Mouse (Mus musculus) midbrain, embryonic 14.5 days (tissue): ENCODE measurements at regions not wholly inside any gene's neighbourhood (a gene's known extent, or its start where the extent isn't known, plus 50 kb on each side); places are given as distances from the start of the nearest gene placed in this dataset.

ENCODE experiments used
- ATAC-seq: fragments of 200-750 bp; cut with Nextera tagmentation; 2 replicates; pipeline ENCODE4 v1.8.0; 2017; ENCODE audit warnings: moderate number of reproducible peaks, moderate library complexity; ENCODE audit not compliant: low FRiP score, low TSS enrichment
- DNase-seq: peaks from one replicate; pipeline ENCODE4 v3.0.0-alpha.2; 2015
- H3K27ac ChIP-seq: fragments of 300-500 bp; sonication (generic); replicated peaks from 2 replicates; pipeline ENCODE4 v1.5.1; 2014; ENCODE audit warnings: mild to moderate bottlenecking, low read depth, low read length, moderate library complexity
- H3K27me3 ChIP-seq: fragments of 300-500 bp; sonication (generic); 2 replicates; pipeline ENCODE4 v1.6.1; 2014; ENCODE audit warnings: low read length, control low read depth, mixed read lengths; ENCODE audit not compliant: control insufficient read depth, insufficient read depth
- H3K36me3 ChIP-seq: fragments of 300-500 bp; sonication (generic); 2 replicates; pipeline ENCODE4 v1.6.1; 2014; ENCODE audit warnings: low read length, control low read depth; ENCODE audit not compliant: control insufficient read depth, insufficient read depth
- H3K4me1 ChIP-seq: fragments of 300-500 bp; sonication (generic); 2 replicates; pipeline ENCODE4 v1.6.1; 2014; ENCODE audit warnings: mild to moderate bottlenecking, antibody characterized with exemption, low read length, control low read depth; ENCODE audit not compliant: control insufficient read depth, insufficient read depth
- H3K4me2 ChIP-seq: fragments of 300-500 bp; sonication (generic); 2 replicates; pipeline ENCODE4 v1.6.1; 2014; ENCODE audit warnings: mild to moderate bottlenecking, low read length, moderate library complexity
- H3K4me3 ChIP-seq: fragments of 300-500 bp; sonication (generic); replicated peaks from 2 replicates; pipeline ENCODE4 v1.5.1; 2014; ENCODE audit warnings: low read depth, low read length
- H3K9ac ChIP-seq: fragments of 300-500 bp; sonication (generic); replicated peaks from 2 replicates; pipeline ENCODE4 v1.6.1; 2014; ENCODE audit warnings: mild to moderate bottlenecking, low read length, moderate library complexity
- H3K9me3 ChIP-seq: fragments of 300-500 bp; sonication (generic); 2 replicates; pipeline ENCODE4 v1.6.1; 2016; ENCODE audit warnings: low read length, control low read depth, mixed read lengths; ENCODE audit not compliant: control insufficient read depth
- WGBS: fragments of 180-500 bp; shearing (Covaris S2); extraction: QIAGEN DNeasy Blood & Tissue Kit; methylation state at CpG from one replicate; pipeline ENCODE4 v1.1.7; 2014; 5-methylcytosine and 5-hydroxymethylcytosine counted together

DNA sequence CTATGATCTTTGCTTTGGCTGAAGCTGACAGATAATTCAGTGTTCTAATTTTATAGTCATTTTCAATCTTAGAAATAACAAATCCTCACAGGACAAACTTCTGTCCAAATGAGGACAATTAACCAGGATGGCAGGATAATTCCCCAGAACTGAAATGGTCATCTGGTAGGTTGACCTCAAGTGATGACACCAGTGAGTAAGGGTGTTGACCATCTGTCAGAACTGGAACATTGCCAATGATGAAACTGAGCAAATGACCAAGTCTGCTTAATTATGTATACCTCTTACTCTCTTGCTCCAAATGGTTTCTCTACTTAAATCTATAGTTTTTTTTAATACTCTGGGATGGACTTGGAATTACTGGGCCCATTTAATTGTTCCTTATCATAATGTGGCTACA is 1336.9 kb upstream of the Tenm3 start:
- Histone ChIP-seq H3K9me3 (no peaks in the 10 kb centered on the region), H3K4me2 (no peak overlapping the region), H3K36me3 (no peaks in the 10 kb centered on the region), H3K4me1 (no peaks in the 10 kb centered on the region), H3K9ac (no peak overlapping the region), H3K4me3 (no peak overlapping the region), H3K27me3 (no peaks in the 10 kb centered on the region), H3K27ac (no peak overlapping the region)
- DNase-seq (no peak), ATAC-seq (no peak)

DNA sequence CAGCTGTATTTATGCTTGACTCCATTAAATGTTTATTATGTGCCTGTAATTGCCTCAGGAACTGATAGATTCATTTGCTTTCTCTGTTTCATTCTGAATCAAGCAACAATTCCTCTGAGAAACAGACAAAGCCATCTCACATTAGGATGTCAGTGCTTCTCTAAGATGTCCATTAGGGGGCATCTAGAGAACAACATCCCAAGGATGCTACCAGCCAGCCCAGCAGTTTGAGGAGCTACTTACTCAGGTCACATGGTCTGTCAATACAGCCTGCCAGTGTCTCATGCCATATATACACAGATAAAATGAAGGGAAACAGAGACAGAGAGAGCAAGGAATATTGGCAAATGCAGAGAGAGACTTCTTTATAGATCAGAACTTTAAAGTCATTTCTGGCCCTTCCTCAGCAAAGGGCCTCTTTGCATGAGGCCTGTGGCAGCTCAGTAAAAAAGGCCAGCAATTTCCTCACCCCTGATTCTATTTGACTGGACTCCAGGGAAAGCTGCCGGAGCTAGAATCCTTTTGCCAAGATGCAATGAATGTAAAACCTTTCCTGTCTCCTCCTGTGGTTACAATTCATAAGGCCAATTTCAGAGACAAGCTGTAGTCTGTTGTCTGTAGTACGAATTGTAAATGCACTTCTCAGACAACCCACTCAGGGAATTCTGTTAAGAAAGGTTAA is 1321.2 kb upstream of the Tenm3 start:
- peak; percentile 50 for DNase-seq
- Histone ChIP-seq H3K36me3 (no peaks in the 10 kb centered on the region), H3K4me3 (no peak overlapping the region), H3K4me2 (no peak overlapping the region), H3K9ac (no peak overlapping the region), H3K27me3 (no peaks in the 10 kb centered on the region), H3K4me1 (no peaks in the 10 kb centered on the region), H3K9me3 (no peaks in the 10 kb centered on the region), H3K27ac (no peak overlapping the region)
- 48% methylated on average over 2 of the region's 2 CpGs for WGBS
- ATAC-seq: no peak

DNA sequence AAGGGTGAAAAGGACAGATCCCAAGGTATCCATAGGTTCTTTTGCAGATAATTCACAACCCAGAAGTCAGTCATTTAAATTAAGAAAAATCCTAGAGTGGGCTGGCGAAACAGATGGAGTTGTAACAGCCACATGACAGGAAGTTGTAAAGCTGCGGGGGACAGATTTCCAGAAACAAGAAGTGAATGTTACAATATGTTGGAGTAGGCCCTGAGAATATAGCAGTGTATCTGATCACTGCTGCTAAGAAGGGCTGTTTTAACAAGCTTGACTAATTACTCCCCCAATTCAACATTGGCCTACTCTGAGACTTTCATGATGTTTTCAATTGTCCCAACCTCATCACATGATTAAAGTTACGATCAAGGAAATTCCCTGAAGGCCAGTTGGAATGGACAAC is 1317.3 kb upstream of the Tenm3 start:
- H3K27ac ChIP-seq: no peak overlapping the region
- no peak overlapping the region for H3K4me3 ChIP-seq
- no peaks in the 10 kb centered on the region for H3K27me3 ChIP-seq
- H3K36me3 ChIP-seq: no peaks in the 10 kb centered on the region
- no peak overlapping the region for H3K9ac ChIP-seq
- no peak overlapping the region for H3K4me2 ChIP-seq
- no peak for ATAC-seq
- 85% methylated on average over 3 of the region's 3 CpGs for WGBS
- H3K4me1 ChIP-seq: no peaks in the 10 kb centered on the region
- DNase-seq: no peak
- H3K9me3 ChIP-seq: no peaks in the 10 kb centered on the region

DNA sequence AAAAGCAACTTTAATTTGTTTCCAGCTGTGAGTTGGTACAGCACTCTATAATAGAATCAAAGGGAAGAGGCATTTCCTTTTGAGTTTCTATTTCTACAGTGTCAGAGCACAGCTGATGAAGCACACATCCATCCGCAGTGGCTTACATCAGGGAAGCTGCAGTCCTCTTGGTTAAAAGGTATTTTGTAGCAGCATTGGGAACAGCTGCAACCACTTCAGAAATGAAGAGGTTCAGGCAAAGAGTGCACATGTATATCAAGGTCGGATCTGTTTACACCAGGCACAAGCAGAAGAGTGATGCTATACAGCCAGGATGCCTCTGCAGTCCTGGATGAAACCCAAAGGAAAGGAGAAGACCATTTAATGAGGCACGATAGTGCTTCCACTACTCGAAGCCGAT is 1316.6 kb upstream of the Tenm3 start:
- DNase-seq (peak; percentile 26), ATAC-seq (no peak)
- H3K27ac ChIP-seq: no peak overlapping the region
- no peaks in the 10 kb centered on the region for H3K27me3 ChIP-seq
- H3K36me3 ChIP-seq: no peaks in the 10 kb centered on the region
- no peak overlapping the region for H3K9ac ChIP-seq
- no peaks in the 10 kb centered on the region for H3K9me3 ChIP-seq
- no peaks in the 10 kb centered on the region for H3K4me1 ChIP-seq
- H3K4me3 ChIP-seq: no peak overlapping the region
- 70% methylated on average over 5 of the region's 5 CpGs for WGBS
- H3K4me2 ChIP-seq: no peak overlapping the region

DNA sequence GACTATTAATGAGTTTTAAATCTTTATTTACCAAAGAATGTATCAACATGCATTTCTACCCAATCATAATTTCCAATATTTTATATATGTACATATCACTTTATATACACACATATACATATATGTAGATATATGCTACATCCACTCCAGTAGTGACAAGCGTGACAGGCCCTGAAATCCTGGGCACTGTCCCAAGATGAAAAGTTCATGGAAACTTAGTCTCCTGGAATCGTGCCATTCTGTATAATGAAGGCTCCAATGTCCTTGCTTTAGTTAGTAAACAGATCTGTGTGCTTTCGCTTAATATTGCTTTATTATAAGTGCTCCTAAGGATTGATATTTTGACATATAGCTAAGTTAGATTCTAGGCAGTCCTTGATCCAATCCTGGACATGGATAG is 1296.1 kb upstream of the Tenm3 start:
- H3K9me3 ChIP-seq: no peaks in the 10 kb centered on the region
- H3K27ac ChIP-seq: no peak overlapping the region
- WGBS: 88% methylated on average over 3 of the region's 3 CpGs
- no peak overlapping the region for H3K9ac ChIP-seq
- H3K36me3 ChIP-seq: no peaks in the 10 kb centered on the region
- H3K27me3 ChIP-seq: no peaks in the 10 kb centered on the region
- DNase-seq: no peak
- no peak overlapping the region for H3K4me3 ChIP-seq
- no peak for ATAC-seq
- no peaks in the 10 kb centered on the region for H3K4me1 ChIP-seq
- H3K4me2 ChIP-seq: no peak overlapping the region

DNA sequence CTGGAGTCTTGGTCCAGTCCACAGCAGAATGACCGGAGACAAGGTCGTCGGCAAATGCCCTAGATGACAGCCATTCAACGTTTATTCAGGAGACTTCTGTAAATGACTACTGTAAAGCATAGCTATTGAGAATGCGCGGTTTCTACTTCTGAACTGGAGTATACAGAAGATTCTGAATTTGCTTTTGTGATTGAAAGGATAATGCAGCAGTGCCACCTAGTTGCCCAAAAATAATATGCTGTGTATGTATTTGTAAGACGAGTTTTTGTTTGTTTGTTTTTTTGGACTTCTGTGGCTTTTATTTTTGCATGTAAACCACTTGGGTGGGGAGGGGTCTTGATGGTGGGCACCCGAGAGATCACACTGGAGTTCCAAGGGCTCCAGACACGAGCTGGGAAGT is 1276.3 kb upstream of the Tenm3 start:
- Histone ChIP-seq H3K36me3 (no peaks in the 10 kb centered on the region), H3K9me3 (no peaks in the 10 kb centered on the region), H3K27me3 (no peaks in the 10 kb centered on the region), H3K27ac (no peak overlapping the region), H3K4me2 (no peak overlapping the region), H3K4me3 (no peak overlapping the region), H3K9ac (no peak overlapping the region), H3K4me1 (no peaks in the 10 kb centered on the region)
- DNase-seq: peak; percentile 62
- no peak for ATAC-seq
- 86% methylated on average over 9 of the region's 9 CpGs for WGBS

DNA sequence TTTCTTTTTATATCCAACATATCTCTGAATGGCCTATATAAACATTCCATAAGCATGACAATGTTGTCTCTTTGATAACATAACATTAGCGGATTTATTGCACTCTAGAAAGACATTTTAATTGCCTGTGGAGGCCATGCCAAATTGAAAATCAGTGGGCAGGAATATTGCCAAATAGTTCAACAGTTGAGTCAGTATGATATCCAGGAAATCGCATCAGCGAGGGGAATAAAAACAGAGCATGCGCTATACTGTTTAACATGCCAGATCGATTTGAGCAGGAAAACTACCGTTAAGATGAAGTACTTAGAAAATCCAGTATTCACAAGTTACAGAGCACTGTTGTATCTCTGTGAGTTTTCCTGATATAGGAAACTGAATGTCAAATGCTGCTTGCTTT is 1238.6 kb upstream of the Tenm3 start:
- Histone ChIP-seq H3K27me3 (no peaks in the 10 kb centered on the region), H3K4me2 (no peak overlapping the region), H3K9me3 (no peaks in the 10 kb centered on the region), H3K36me3 (no peaks in the 10 kb centered on the region), H3K4me3 (no peak overlapping the region), H3K4me1 (no peaks in the 10 kb centered on the region), H3K27ac (no peak overlapping the region), H3K9ac (no peak overlapping the region)
- peak; percentile 11 for DNase-seq
- WGBS: 82% methylated on average over 6 of the region's 6 CpGs
- ATAC-seq: no peak

DNA sequence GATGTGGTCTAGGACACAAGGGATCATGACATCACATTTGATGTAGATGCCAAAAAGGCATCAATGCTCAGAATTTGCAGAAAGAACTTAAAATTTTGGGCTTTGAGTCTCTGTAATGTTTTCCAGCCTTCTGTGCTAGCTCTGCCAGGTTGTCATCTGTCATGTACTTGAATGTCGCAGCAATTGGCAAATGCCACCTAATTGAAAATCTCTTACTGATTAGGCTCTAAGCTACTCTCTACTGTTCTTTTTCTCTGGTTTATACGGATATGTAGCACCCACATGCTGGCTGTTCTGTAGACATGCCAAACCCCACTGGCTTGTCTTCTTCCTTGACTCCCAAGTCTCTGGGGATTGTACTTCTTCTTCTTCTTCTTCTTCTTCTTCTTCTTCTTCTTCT is 1193.3 kb upstream of the Tenm3 start:
- H3K4me2 ChIP-seq: no peak overlapping the region
- no peak for DNase-seq
- no peak for ATAC-seq
- no peak overlapping the region for H3K9ac ChIP-seq
- no peaks in the 10 kb centered on the region for H3K36me3 ChIP-seq
- H3K4me3 ChIP-seq: no peak overlapping the region
- 89% methylated on average over 2 of the region's 2 CpGs for WGBS
- no peaks in the 10 kb centered on the region for H3K9me3 ChIP-seq
- no peaks in the 10 kb centered on the region for H3K27me3 ChIP-seq
- no peaks in the 10 kb centered on the region for H3K4me1 ChIP-seq
- H3K27ac ChIP-seq: no peak overlapping the region

DNA sequence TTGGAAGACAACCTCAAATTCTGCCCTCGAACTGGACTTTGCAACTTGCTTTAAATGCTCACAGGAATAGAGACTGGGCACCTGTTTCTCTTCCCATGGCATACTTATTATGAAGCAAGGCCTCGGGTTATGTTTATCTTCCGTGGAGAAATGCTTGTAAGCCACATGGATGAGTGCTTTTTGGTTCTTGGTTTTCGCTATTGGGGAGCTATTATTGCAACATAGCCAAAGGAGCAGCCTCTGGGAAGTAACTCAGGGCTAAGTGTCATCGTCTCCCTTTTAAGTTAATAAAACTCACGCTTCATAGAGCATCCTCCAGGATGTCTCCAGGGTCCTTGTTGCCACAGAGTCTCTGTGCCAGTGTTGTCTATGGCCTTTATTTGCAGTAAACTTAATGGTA is 1183.8 kb upstream of the Tenm3 start:
- H3K4me2 ChIP-seq: no peak overlapping the region
- no peaks in the 10 kb centered on the region for H3K36me3 ChIP-seq
- no peak overlapping the region for H3K4me3 ChIP-seq
- ATAC-seq (no peak), DNase-seq (no peak)
- H3K27me3 ChIP-seq: no peaks in the 10 kb centered on the region
- WGBS: 81% methylated on average over 6 of the region's 6 CpGs
- no peak overlapping the region for H3K27ac ChIP-seq
- no peak overlapping the region for H3K9ac ChIP-seq
- H3K4me1 ChIP-seq: no peaks in the 10 kb centered on the region
- no peaks in the 10 kb centered on the region for H3K9me3 ChIP-seq
